18 mouse cellular contexts compared by ENCODE assay signal in the genomic region with DNA sequence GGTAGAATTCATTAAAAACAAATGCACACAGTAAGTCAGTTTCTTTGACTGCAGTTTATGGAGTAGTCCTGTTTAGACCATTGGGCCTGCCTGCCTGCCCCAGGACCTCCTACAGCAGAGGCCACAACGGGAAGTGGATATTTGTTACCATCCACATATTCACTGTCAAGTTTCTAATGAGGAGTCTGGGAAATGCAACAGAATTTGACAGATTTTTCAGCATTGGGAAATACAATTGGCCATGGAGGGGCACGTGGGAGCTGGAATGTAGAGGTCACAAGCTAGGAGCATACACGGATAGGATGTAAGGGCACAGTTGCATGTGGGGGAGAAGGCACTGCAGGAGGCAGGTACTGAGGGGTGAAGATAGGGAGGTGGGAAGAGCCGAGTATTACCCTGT. TPM values are rescaled to one million over a fixed set of nuclear protein-coding genes. Genes with fewer than 3 reads are reported as not detected.
DNase-seq lines count a peak whose midpoint lies in the region; ATAC-seq and TF ChIP-seq lines count a peak whose summit lies in the region.
"Had no signal": no experiment of that assay in that cellular context is flagged by ENCODE, and none has a peak within 500 bp of the region (broad histone marks: within the 10 kb centered on the region; RNA-seq: fewer than 3 reads in every experiment).

No protein-coding gene starts in this region.

- H3K4me3 ChIP-seq in hindbrain, embryonic 15.5 days, result no peak overlapping the region
- H3K4me3 ChIP-seq in hindbrain, embryonic 14.5 days (replicated peaks; ENCODE audit: low read length), result no peak overlapping the region
- H3K4me3 ChIP-seq in midbrain, postnatal 0 days (ENCODE audit: low read depth, low read length), result no peak overlapping the region
- H3K4me3 ChIP-seq: limb, embryonic 15.5 days had no signal

- H3K27ac ChIP-seq in hindbrain, embryonic 15.5 days (replicated peaks), result peak overlapping the region; percentile 40; the same call in 1 of the 2 replicates
- H3K27ac ChIP-seq in hindbrain, embryonic 14.5 days, result no peak overlapping the region
- no peak overlapping the region for H3K27ac ChIP-seq in midbrain, postnatal 0 days (ENCODE audit: low read depth, low read length)
- H3K27ac ChIP-seq: limb, embryonic 15.5 days had no signal

- no peak for TF ChIP-seq CTCF in midbrain, postnatal 0 days (IDR thresholded peaks at IDR 0.05)

- H3K9me3 ChIP-seq in hindbrain, embryonic 15.5 days, result no peaks in the 10 kb centered on the region
- no peaks in the 10 kb centered on the region for H3K9me3 ChIP-seq in hindbrain, embryonic 14.5 days (ENCODE audit: control insufficient read depth, low read length)
- no peaks in the 10 kb centered on the region for H3K9me3 ChIP-seq in midbrain, postnatal 0 days (ENCODE audit: low read length)
- H3K9me3 ChIP-seq: limb, embryonic 15.5 days had no signal

- H3K27me3 ChIP-seq in hindbrain, embryonic 15.5 days, result no peaks in the 10 kb centered on the region
- no peaks in the 10 kb centered on the region for H3K27me3 ChIP-seq in hindbrain, embryonic 14.5 days (ENCODE audit: control insufficient read depth, insufficient read depth, low read length)
- no peaks in the 10 kb centered on the region for H3K27me3 ChIP-seq in midbrain, postnatal 0 days (ENCODE audit: insufficient read depth, low read length)

- no peak overlapping the region for H3K9ac ChIP-seq in hindbrain, embryonic 15.5 days
- no peak overlapping the region for H3K9ac ChIP-seq in hindbrain, embryonic 14.5 days
- no peak overlapping the region for H3K9ac ChIP-seq in midbrain, postnatal 0 days (replicated peaks; ENCODE audit: low read length, poor library complexity, severe bottlenecking)
- H3K9ac ChIP-seq: limb, embryonic 15.5 days had no signal

- WGBS in hindbrain, embryonic 15.5 days, result 41% methylated on average over 4 of the region's 4 CpGs
- WGBS in hindbrain, embryonic 14.5 days, result 45% methylated on average over 4 of the region's 4 CpGs
- WGBS in midbrain, postnatal 0 days, result 50% methylated on average over 4 of the region's 4 CpGs

- H3K4me1 ChIP-seq in hindbrain, embryonic 15.5 days (replicated peaks), result peaks cover 23% of the 10 kb centered on the region
- 0 out of 2 replicates have a peak, but pooled peaks cover 21% of the 10 kb centered on the region for H3K4me1 ChIP-seq in hindbrain, embryonic 14.5 days (replicated peaks; ENCODE audit: control insufficient read depth, insufficient read depth, low read length)
- peaks cover 2% of the 10 kb centered on the region; the same call in 1 of the 2 replicates for H3K4me1 ChIP-seq in midbrain, postnatal 0 days (ENCODE audit: insufficient read depth, low read length)

- DNase-seq in cerebellum, adult 9-11 months, result peak; percentile 0
- DNase-seq in cerebellum, adult 11-12 months, result no peak
- DNase-seq in hindbrain, embryonic 14.5 days (ENCODE audit: low spot score), result no peak
- DNase-seq in lung, postnatal 10 days, result peak; percentile 43
- DNase-seq in lung, adult 18-20 months, result no peak
- DNase-seq in midbrain, postnatal 0 days (ENCODE audit: low spot score), result no peak
- DNase-seq in thymus, postnatal 36 days, result no peak
- DNase-seq: adrenal gland, postnatal 10 days; cerebellum, adult 2 months; kidney, adult 9 months; lung, postnatal 36 days; thymus, postnatal 14 days had no signal

- ATAC-seq in hindbrain, embryonic 15.5 days (ENCODE audit: low FRiP score, low read depth), result no peak
- no peak for ATAC-seq in hindbrain, embryonic 14.5 days (ENCODE audit: low FRiP score)
- ATAC-seq in midbrain, postnatal 0 days (ENCODE audit: low FRiP score), result 0 out of 2 replicates have a peak, but pooled peaks have one; percentile 21

- H3K36me3 ChIP-seq in hindbrain, embryonic 15.5 days, result no peaks in the 10 kb centered on the region; the same call in 1 of the 2 replicates
- no peaks in the 10 kb centered on the region; the same call in 1 of the 2 replicates for H3K36me3 ChIP-seq in hindbrain, embryonic 14.5 days (replicated peaks; ENCODE audit: control insufficient read depth, insufficient read depth)
- no peaks in the 10 kb centered on the region for H3K36me3 ChIP-seq in midbrain, postnatal 0 days (ENCODE audit: insufficient read depth, low read length)
- H3K36me3 ChIP-seq: limb, embryonic 15.5 days had no signal

- H3K4me2 ChIP-seq in hindbrain, embryonic 15.5 days, result no peak overlapping the region
- no peak overlapping the region for H3K4me2 ChIP-seq in hindbrain, embryonic 14.5 days (replicated peaks)
- no peak overlapping the region for H3K4me2 ChIP-seq in midbrain, postnatal 0 days (ENCODE audit: low read depth, low read length, poor library complexity, severe bottlenecking)
- H3K4me2 ChIP-seq: limb, embryonic 15.5 days had no signal

RNA-seq across cellular contexts. Expression of gene Serinc5, which starts 21.7 kb away (rescaled TPM):
- polyA plus RNA-seq in hindbrain, embryonic 15.5 days (2015; fragmentation: Nextera tagmentation; extraction: Ambion mirVana), result 17.2 and 17.5 TPM in 2 replicates
- 18.4 and 19.2 TPM in 2 replicates for polyA plus RNA-seq in hindbrain, embryonic 14.5 days (2014; fragmentation: Nextera tagmentation; extraction: Ambion mirVana)
- total RNA-seq in midbrain, postnatal 0 days (2014; rRNA removed), result 38.4 and 40.7 TPM in 2 replicates
- 12.8 and 13.5 TPM in 2 replicates for polyA plus RNA-seq in midbrain, postnatal 0 days (2015; fragmentation: Nextera tagmentation; extraction: Ambion mirVana)

RNA-seq across cellular contexts. Expression of gene Spz1, which starts 56.6 kb away (rescaled TPM):
- not detected in 2 replicates for polyA plus RNA-seq in hindbrain, embryonic 15.5 days (2015; fragmentation: Nextera tagmentation; extraction: Ambion mirVana)
- not detected in 2 replicates for polyA plus RNA-seq in hindbrain, embryonic 14.5 days (2014; fragmentation: Nextera tagmentation; extraction: Ambion mirVana)
- total RNA-seq in midbrain, postnatal 0 days (2014; rRNA removed), result not detected in 2 replicates
- polyA plus RNA-seq in midbrain, postnatal 0 days (2015; fragmentation: Nextera tagmentation; extraction: Ambion mirVana), result not detected in 2 replicates
- total RNA-seq: adrenal gland, postnatal 10 days; gastrocnemius, postnatal 4 days had no signal
- polyA plus RNA-seq: cerebellum, adult 2 months; heart, embryonic 14.5 days; limb, embryonic 15.5 days; spleen, adult 2 months; stomach, embryonic 16.5 days had no signal

Comparison
In these comparisons a context has a peak if more than half of its experiments do, and no peak if none do; other contexts are left out.
1. DNase-seq: peak in cerebellum, adult 9-11 months (single experiment) and lung, postnatal 10 days (single experiment); none in cerebellum, adult 11-12 months (single experiment), hindbrain, embryonic 14.5 days (single experiment), lung, adult 18-20 months (0 of 2), midbrain, postnatal 0 days (single experiment) and thymus, postnatal 36 days (0 of 2).